Mouse (Mus musculus): ENCODE data around the gene Tacc3. TPM values are rescaled to one million over a fixed set of nuclear protein-coding genes. Genes with fewer than 3 reads are reported as not detected.

Tacc3 gene
- polyA plus RNA-seq, 1 experiment = 58.6 TPM

DNA sequence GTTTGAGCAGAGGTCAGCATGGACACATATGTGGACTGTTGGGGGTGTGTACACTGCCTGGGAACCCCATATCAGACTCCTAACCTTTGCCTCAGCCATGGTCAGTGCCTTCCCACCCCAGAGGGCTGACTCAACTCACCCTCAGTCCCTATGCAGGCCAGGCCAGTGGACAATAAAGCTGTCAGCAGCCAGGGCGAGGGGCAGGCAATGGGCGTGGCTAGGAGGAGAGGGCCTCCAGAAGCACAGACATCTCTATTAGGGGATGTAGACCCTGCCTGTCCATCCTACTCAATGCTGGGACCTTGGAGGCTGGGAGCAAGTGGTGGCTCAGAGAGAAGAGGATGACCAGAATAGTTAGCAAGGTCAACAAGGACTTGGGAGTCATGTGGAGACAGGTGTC is 57.3 kb downstream of the Tacc3 start:
- Histone ChIP-seq H3K27ac (ENCODE audit: insufficient read depth, low read depth, low read length) (no peak overlapping the region), H3K4me3 (ENCODE audit: insufficient read depth, low read length) (no peak overlapping the region), H3K4me1 (ENCODE audit: control insufficient read depth, insufficient read depth, low read length) (no peaks in the 10 kb centered on the region)
- TF ChIP-seq POLR2A (IDR thresholded peaks at IDR 0.05; ENCODE audit: borderline replicate concordance, low read depth, low read length) = no peak
- no peak for TF ChIP-seq CTCF (IDR thresholded peaks at IDR 0.05; ENCODE audit: low read depth, low read length)

- Histone ChIP-seq H3K4me1 (ENCODE audit: control insufficient read depth, insufficient read depth, low read length) (no peaks in the 10 kb centered on the region), H3K4me3 (ENCODE audit: insufficient read depth, low read length) (no peak overlapping the region), H3K27ac (ENCODE audit: insufficient read depth, low read depth, low read length) (no peak overlapping the region)
- no peak for TF ChIP-seq CTCF (IDR thresholded peaks at IDR 0.05; ENCODE audit: low read depth, low read length)
- no peak for TF ChIP-seq POLR2A (IDR thresholded peaks at IDR 0.05; ENCODE audit: borderline replicate concordance, low read depth, low read length)
Observed at GRCm38 (mm10) chr5:33716467-33716866, 58.5 kb downstream of the Tacc3 start.

- Histone ChIP-seq H3K27ac (ENCODE audit: insufficient read depth, low read depth, low read length) (no peak overlapping the region), H3K4me1 (ENCODE audit: control insufficient read depth, insufficient read depth, low read length) (no peaks in the 10 kb centered on the region), H3K4me3 (ENCODE audit: insufficient read depth, low read length) (no peak overlapping the region)
- TF ChIP-seq POLR2A (IDR thresholded peaks at IDR 0.05; ENCODE audit: borderline replicate concordance, low read depth, low read length) (no peak), CTCF (IDR thresholded peaks at IDR 0.05; ENCODE audit: low read depth, low read length) (no peak)
Observed at GRCm38 (mm10) chr5:33718460-33718859, 60.5 kb downstream of the Tacc3 start.

DNA sequence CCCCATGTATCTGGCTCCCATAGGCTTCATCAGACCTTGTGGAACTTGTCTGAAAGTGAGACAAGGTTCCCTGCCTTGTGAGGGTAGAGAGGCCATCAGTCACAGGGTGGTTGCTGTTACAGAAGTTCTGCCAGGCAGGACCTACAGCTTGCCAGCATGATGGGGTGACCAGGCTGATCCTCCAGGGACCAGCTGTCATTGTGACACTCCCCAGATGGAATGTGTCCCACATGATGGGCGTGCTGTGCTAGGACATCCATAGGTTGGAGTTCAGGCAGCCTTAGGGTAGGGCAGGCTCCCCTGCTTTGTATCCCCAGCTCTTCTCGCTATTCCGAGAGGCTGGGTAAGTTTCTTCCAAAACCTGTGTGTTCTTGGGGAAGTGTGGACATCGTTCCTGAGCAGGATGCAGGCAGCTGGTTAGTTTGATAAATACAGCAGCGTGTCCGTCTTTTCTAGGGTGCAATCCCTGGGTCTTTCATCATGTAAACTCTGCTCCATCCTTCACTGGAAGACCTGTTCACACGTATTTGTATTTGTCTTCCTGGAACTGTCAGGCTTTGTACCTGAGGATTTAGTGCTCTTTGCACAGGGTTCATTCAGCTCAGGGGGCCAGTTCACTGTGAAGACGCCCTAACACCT is 63.0 kb downstream of the Tacc3 start:
- Histone ChIP-seq H3K4me3 (ENCODE audit: insufficient read depth, low read length) (no peak overlapping the region), H3K4me1 (ENCODE audit: control insufficient read depth, insufficient read depth, low read length) (no peaks in the 10 kb centered on the region)

GRCm38 (mm10) chr5:33721541-33722265 is 63.8 kb downstream of the Tacc3 start, which contains the start of gene Fgfr3:
Gene Fgfr3, plus strand, starts transcription at chr5:33721674.
- Histone ChIP-seq H3K27ac (ENCODE audit: insufficient read depth, low read depth, low read length) (no peak within 1 kb of the TSS), H3K4me3 (ENCODE audit: insufficient read depth, low read length) (peak within 1 kb of the TSS; percentile 49), H3K4me1 (ENCODE audit: control insufficient read depth, insufficient read depth, low read length) (no peaks in the 10 kb centered on the region)
- TF ChIP-seq POLR2A (IDR thresholded peaks at IDR 0.05; ENCODE audit: borderline replicate concordance, low read depth, low read length) (no peak), CTCF (IDR thresholded peaks at IDR 0.05; ENCODE audit: low read depth, low read length) (no peak)

More for the DNA sequence above, 63.0 kb downstream of the Tacc3 start:
- TF ChIP-seq POLR2A (IDR thresholded peaks at IDR 0.05; ENCODE audit: borderline replicate concordance, low read depth, low read length) = no peak
- TF ChIP-seq CTCF (IDR thresholded peaks at IDR 0.05; ENCODE audit: low read depth, low read length) = no peak
- H3K27ac ChIP-seq (ENCODE audit: insufficient read depth, low read depth, low read length) = no peak overlapping the region

DNA sequence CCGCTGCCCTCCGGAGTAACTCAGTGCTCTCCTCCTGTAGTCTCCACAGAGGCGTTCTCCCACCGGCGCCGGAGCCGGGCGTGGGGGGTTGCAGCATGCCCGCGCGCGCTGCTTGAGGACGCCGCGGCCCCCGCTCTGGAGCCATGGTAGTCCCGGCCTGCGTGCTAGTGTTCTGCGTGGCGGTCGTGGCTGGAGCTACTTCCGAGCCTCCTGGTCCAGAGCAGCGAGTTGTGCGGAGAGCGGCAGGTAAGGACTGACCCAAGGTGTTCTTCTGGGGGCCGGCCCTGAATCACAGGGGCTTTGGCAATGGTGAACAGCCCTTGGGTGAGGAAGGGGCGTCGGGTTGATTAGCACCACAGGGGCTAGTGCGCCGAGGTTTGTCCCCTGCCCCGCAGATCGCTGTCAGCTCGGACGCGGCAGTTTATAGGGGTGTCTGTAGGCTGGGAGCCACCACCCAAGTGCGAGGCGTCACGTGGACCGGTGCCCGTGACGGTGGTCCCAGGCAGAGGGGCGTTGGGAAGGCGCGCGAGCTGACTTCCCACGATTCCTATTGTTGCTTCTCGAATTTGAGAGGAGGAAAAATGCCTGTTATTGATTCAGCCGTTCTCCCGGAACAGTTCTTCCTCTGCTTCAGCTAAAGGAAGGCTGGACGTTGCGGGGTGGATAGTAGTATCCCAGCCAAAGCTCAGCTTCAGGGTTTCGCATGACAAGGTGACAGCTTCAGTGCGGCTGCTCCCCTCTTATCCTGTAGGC is 64.5 kb downstream of the Tacc3 start:
- peak overlapping the region; percentile 49 for H3K4me3 ChIP-seq (ENCODE audit: insufficient read depth, low read length)
- TF ChIP-seq CTCF (IDR thresholded peaks at IDR 0.05; ENCODE audit: low read depth, low read length) (no peak), POLR2A (IDR thresholded peaks at IDR 0.05; ENCODE audit: borderline replicate concordance, low read depth, low read length) (no peak)
- no peaks in the 10 kb centered on the region for H3K4me1 ChIP-seq (ENCODE audit: control insufficient read depth, insufficient read depth, low read length)
- no peak overlapping the region for H3K27ac ChIP-seq (ENCODE audit: insufficient read depth, low read depth, low read length)

DNA sequence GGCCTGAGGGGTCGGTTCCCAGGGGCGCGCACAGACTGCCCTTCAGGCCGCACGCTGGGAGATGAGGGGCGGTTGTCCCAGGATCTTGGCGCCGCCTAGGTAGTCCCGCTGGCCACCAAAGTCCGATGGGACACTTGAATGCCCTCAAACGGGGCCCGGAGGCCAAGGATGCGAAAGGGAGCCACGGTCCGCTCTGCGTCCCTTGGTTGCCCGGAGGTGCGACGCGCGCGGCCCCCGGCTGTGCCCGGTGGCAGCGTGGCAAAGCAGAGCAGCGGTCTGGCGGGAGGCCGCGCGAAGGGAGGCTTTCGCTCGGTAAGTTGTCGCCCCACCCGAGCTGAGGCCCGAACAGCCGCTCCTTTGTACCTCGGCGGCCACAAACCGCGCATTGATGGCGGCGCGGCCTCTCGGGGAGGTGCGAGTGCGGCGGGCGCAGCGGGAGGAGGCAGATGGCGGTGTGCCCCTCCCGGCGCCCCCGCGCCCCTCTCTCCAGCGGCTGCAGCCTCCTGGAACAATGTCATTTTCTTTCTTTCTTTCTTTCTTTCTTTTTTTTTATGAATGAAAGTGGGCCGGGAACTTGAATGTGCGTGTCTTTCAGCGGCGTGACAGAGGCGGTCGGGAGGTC is 65.2 kb downstream of the Tacc3 start:
- Histone ChIP-seq H3K27ac (ENCODE audit: insufficient read depth, low read depth, low read length) (no peak overlapping the region), H3K4me1 (ENCODE audit: control insufficient read depth, insufficient read depth, low read length) (no peaks in the 10 kb centered on the region), H3K4me3 (ENCODE audit: insufficient read depth, low read length) (peak overlapping the region; percentile 49)
- TF ChIP-seq POLR2A (IDR thresholded peaks at IDR 0.05; ENCODE audit: borderline replicate concordance, low read depth, low read length) = no peak

DNA sequence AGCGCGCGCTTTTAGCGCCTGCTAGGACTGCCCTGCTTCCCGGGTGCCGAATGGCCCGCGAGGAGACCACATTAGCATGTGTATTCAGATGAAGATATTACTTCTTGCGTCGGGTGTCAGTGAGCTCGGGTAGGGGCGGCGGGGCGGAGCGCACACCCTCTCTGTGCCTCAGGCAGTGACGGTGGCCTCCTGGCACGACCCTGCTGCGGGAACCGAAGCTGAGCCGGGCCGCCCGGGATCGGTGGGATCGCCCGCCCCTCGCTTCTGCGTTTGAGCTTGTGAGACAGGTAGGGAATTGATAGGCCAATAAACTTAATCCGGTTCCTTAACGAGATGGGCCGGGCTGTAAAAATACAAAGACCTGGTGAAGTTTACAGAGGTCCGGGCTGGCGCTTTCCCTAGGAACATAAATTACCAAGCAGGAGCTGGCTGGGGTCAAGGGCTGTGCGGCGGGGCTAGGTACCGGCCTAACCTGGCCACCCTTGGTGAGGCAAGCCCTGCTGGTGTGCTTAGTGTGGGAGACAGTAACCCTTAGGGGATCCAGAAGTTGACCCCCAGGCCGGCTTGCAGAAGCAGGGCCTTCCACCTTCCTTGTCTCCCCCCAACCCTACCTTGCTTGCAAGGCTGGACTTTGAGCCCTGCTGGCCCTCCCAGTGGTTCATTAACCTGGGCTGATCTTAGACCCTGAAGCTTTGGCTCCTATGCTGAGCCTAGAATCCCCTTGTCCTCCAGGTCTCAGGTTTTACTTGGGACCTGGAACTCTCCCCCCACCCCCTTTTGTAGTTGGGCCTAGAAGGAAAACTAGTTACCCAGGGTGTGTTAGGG is 65.9 kb downstream of the Tacc3 start:
- Histone ChIP-seq H3K4me3 (ENCODE audit: insufficient read depth, low read length) (peak overlapping the region; percentile 49), H3K4me1 (ENCODE audit: control insufficient read depth, insufficient read depth, low read length) (no peaks in the 10 kb centered on the region), H3K27ac (ENCODE audit: insufficient read depth, low read depth, low read length) (no peak overlapping the region)
- no peak for TF ChIP-seq POLR2A (IDR thresholded peaks at IDR 0.05; ENCODE audit: borderline replicate concordance, low read depth, low read length)
- TF ChIP-seq CTCF (IDR thresholded peaks at IDR 0.05; ENCODE audit: low read depth, low read length) = no peak

DNA sequence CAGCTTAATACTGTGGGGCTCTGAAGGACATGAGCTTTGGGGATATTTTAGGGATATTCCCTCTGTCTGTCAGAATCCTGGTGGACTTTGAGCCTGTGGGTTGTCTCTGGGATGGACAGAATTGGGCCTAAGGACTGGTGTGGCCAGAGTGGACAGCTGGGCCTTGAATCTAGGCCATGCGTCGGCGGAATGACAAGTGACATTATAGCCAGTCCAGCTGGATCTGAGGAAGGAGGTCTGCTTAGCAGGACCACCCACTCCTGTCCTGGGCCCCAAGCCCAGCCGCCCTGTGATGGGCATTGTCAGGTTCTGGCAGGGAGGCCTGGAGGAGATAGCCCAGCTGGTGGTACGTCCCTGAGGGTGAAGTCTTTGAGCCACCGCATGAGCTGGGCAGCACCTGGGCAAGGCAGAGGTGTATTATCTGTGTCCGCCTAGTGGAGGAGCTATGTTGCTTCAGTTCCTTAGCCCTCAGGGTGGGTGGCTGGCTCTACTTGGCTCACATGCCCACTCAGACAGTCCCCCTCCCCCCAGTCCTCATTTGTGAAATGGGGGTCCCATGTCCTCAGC is 68.2 kb downstream of the Tacc3 start:
- no peak overlapping the region for H3K27ac ChIP-seq (ENCODE audit: insufficient read depth, low read depth, low read length)
- no peak for TF ChIP-seq CTCF (IDR thresholded peaks at IDR 0.05; ENCODE audit: low read depth, low read length)
- no peak for TF ChIP-seq POLR2A (IDR thresholded peaks at IDR 0.05; ENCODE audit: borderline replicate concordance, low read depth, low read length)

More for the DNA sequence above, 68.2 kb downstream of the Tacc3 start:
- Histone ChIP-seq H3K4me3 (ENCODE audit: insufficient read depth, low read length) (no peak overlapping the region), H3K4me1 (ENCODE audit: control insufficient read depth, insufficient read depth, low read length) (no peaks in the 10 kb centered on the region)

Data from bone marrow macrophage, adult 2 months (primary cell).